Mouse (Mus musculus): ENCODE data around the gene Stab2.

Gene Stab2

DNA sequence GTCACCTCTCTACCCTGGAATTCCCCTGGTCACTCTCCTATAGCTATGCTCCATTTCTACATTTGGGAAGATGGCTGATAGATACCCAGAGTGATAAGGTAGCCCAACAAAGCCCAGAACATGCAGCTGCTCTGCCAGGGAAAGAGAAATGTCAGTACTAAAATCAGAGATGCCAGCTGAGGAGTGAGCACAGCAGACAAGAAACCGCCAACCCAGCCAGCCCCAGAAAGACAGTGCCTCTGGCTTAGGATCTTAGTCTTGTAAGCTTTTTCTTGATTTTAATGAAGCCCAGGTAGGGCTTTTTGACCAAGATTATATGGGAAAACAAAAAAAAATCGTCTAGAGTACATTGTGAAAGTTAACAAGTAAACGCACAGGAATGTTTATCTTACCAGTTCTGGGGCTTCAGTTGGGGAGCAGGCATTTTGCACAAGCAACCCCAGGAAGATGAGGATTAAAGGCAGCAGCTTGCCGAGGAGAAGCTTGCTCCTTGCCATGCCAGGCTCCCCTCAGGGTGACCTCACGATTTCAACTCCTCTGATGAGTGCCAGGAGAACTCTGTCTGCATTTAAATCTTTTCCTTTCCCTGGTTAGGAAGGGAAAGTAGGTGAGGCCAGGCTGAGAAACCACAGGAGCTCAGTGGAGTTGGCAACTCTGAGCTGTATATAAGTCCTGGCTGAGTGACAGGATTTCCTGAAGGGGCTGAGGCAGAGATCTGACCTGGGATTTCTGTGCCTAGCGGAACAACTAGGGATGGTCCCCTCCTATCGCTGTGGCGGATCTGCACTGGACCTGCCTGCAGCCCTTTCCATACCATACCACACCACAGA lies at the start of gene Stab2:
Stab2 (minus strand) TSS at position 641 of the 830 bp plus-strand sequence.
- no peak for DNase-seq (ENCODE audit: low spot score)

DNA sequence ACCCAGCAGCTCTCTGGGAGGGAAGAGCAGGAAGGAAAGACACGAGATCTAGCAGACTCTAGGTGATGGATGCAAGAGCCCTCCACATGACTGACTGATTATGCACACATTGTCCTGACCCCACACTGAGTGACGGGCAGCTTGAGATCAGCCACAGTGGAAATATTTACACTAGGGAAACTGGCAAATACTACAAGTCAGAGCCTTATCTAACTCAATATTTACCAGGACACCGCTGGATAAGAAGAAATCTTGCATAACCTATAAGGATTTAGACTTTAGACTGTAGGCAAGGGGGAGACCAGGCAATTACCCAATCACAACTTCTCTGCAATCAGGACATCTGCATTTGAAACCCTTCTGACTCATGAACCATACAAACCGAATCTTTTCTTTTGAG lies 43.9 kb upstream of the Stab2 start:
- no peak for DNase-seq (ENCODE audit: low spot score)

DNA sequence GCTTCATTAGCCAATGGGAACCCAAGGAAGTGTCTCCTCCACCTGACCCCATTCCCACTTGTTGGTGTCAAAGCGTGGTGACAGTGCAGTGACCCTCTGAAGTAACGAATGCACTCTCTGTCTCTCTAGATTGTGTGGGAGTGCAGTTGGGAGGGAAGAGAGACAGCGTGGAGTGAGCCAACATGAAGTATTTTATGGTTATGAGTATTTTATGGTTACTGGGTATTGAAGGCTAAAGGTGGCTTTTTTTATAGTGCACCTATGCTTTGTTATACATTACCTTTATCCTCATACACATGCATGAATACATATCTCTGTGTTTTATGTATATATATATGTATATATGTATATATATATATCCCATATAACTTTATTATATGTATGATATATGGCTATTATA lies 41.4 kb upstream of the Stab2 start:
- no peak for DNase-seq (ENCODE audit: low spot score)

DNA sequence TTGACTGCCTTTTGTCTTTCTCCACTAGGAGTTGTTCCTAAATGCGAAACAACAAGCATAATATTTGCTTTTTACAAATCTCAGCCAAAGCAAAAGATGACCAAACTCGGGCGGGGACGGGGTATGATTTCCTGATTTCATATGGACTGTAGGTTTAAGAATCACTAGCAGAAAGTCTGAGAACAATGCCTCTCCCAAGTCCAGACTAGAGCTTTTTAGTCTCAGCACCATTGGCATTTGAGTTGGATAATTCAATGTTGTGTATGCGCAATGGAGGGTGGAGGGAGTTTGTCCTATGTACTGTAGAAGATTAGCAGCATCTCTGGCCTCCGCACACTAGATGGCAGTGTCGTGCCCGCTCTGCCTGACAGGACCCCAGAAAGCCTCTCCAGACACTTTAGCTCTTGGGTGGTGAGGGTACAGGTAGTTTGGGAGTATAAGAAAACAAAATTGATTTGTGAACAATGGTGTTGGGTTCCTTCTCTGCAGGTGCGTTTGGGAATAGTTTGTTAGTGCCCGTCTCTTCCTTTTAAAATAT lies 39.2 kb upstream of the Stab2 start:
- DNase-seq (ENCODE audit: low spot score) = no peak

- DNase-seq (ENCODE audit: low spot score) = no peak
These were observed 38.6 kb upstream of the Stab2 start for GRCm38 (mm10) chr10:87046469-87046868.

- DNase-seq (ENCODE audit: low spot score) = no peak
These were observed 37.4 kb upstream of the Stab2 start for GRCm38 (mm10) chr10:87045273-87045672.

DNA sequence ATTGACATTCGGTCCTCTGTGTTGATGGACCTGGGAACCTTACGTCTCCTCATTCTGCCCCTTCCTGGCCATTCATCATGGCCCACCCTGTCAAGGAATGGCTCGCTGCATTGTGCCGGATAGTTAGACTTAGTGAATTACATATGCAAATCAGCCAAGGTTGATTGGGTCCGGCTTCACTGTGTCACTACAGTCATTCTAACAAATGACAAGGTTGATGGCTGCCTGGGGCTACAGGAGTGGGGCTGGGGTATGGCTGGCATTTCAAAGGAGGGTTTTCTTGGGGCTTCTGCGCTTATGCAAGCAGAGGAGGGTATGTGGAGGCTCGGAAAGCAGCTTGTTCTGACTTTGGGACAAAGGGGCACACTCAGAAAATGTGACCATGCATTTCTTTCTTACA lies 33.4 kb upstream of the Stab2 start:
- no peak for DNase-seq (ENCODE audit: low spot score)

- DNase-seq (ENCODE audit: low spot score) = no peak
These were observed 32.0 kb upstream of the Stab2 start for GRCm38 (mm10) chr10:87039800-87040199.

DNA sequence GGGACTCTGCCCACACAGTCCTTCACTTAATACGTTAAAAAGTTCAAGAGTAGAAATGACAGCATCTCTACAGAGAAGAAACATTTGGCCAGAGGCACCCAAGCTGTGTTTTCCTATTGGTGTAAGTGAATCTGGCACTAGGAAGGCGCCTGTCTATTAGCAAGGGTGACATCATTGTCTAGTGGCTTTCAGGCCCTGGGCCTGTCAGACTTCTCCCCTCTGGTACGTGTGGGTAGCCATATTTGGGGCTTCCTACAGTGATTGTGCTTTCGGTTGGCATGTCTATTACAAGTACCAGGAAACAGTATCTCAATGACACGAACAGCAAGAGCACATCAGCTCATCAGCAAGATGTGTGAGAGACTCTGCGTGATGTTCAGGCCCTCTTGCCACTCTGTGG lies 31.5 kb upstream of the Stab2 start:
- no peak for DNase-seq (ENCODE audit: low spot score)

- no peak for DNase-seq (ENCODE audit: low spot score)
These were observed 29.2 kb upstream of the Stab2 start for GRCm38 (mm10) chr10:87037062-87037461.

GRCm38 (mm10) chr10:87036271-87036703 lies 28.5 kb upstream of the Stab2 start:
- no peak for DNase-seq (ENCODE audit: low spot score)

DNA sequence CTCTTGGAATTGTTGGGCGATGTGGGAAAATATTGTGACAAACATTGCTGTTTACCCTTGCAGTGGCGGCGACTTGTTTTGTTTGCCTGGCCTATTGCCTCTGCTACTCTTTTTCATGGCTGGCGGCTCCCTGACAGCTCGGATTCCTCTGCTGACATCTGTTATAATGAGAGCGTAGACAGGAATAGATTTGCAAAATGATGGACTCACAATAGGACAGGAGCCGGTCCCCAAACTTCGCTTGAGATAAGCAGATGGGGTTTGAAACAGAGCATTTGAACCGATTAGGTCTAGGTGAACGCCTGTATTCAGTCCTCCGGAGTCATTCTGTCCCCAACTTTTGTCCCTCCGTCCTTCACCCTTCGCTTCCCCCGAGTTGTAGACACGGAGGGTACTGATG lies 28.0 kb upstream of the Stab2 start:
- DNase-seq (ENCODE audit: low spot score) = no peak

DNA sequence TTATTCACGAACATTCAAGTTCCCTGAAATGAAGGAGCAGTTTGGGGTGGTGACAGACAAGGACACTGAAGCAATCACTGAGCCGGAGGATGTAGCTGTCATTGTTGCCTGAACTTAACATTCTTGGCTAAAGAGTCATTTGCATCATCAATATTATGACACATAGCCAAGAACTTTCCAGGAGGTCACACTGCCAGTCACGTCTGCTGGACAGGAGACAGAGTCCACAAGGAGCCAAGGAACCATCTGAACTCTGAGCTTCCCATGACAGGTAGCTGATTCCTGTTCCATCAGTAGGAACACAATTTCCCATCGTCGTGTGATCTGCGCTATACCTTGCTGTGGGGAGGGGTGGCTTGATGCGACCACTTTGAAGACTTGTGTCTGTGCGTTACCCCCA lies 24.9 kb upstream of the Stab2 start:
- no peak for DNase-seq (ENCODE audit: low spot score)

- DNase-seq (ENCODE audit: low spot score) = peak; percentile 46
These were observed 17.1 kb upstream of the Stab2 start for GRCm38 (mm10) chr10:87024884-87025283.

DNA sequence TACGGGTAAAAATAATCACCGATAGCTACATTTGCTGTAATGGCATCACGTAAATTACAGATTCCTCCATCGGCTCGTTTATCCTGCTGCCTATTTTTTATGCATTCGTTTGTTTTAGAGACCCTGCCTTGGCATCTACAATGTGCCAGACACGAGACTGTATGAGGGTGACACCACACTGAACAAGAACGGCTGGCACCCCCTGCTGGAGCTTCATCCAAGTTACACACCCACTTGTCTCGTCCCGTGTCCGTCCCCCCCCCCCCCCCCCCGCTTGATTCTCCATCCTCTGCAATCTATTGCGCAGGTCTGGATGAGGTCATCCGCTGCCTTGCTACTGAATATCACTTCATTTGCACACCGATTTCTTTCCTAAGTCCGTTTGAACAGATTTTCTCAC lies 12.9 kb upstream of the Stab2 start:
- no peak for DNase-seq (ENCODE audit: low spot score)

DNA sequence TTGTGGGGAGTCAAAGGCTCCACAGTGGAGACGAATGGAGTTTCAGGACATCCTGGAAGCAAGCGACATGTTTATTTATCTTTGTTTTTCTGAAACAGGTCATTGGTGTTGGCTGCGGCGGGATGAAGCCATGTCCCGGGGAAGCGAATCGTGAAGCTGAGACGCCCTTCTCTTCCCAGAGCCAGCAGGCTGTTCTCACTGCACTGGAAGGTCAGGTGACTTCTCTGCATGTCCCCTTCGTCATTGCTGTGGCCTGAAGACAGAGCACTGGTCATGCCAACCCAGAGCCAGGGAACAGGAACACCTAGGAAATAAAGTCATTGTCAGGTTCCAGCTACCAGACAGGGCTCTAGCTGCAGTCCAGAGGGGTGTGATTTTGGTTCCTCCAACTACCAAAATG lies 11.1 kb upstream of the Stab2 start:
- no peak for DNase-seq (ENCODE audit: low spot score)

GRCm38 (mm10) chr10:87016151-87016692 lies 8.4 kb upstream of the Stab2 start:
- no peak for DNase-seq (ENCODE audit: low spot score)

GRCm38 (mm10) chr10:87015403-87015802 lies 7.6 kb upstream of the Stab2 start:
- DNase-seq (ENCODE audit: low spot score) = no peak

GRCm38 (mm10) chr10:87014391-87014965 lies 6.7 kb upstream of the Stab2 start:
- DNase-seq (ENCODE audit: low spot score) = no peak

DNA sequence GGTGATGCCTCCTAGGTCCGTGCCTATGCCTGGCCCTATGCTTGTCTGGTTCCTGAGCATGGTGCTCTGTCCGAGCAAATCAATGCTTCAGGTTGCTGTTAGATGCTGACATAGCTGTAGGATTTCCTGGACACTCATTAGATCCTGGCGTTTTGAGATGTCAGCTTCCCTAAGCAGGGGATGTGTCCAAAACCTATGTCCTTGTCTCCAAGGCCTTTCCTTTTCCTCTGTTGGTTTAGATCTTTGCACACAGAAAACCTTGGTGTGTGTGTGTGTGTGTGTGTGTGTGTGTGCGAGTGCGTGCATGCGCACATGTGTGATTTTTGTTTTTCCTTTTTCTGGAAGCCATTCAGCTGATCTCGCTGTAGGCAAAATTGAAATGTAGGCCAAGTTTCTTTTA lies 4.3 kb upstream of the Stab2 start:
- DNase-seq (ENCODE audit: low spot score) = no peak

GRCm38 (mm10) chr10:87008215-87008499 lies 332 bp upstream of the Stab2 start:
- no peak for DNase-seq (ENCODE audit: low spot score)

- DNase-seq (ENCODE audit: low spot score) = no peak
These were observed 15.4 kb downstream of the Stab2 start for GRCm38 (mm10) chr10:86992238-86992976.

DNA sequence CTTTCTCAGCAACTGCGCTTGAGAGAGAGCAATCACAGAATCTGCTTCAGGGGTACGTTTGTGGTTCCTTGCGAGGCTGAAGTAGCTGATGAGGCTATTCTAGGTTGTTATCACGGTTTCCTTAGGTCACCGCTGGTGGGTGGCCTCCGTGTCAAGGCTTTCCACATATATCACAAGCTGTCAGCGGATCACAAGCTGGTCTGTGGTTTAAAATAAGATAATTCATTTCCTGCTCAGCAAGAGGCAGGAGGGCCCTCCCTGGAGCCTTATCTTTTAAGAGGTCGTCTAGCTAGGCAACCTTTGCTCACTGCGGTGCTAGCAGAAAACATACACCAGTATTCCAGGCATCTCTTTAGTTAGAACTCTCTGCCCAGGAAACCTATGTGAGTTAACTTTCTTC lies 17.2 kb downstream of the Stab2 start:
- DNase-seq (ENCODE audit: low spot score) = no peak
